Mouse (Mus musculus): ENCODE measurements around the gene G6pc. TPM values are rescaled to one million over a fixed set of nuclear protein-coding genes. Genes with fewer than 3 reads are reported as not detected.

Gene G6pc
- polyA plus RNA-seq, 2 experiments = not detected

- Histone ChIP-seq H3K36me3 (ENCODE audit: control insufficient read depth, insufficient read depth, low read length) (no peaks in the 10 kb centered on the region), H3K4me3 (replicated peaks; ENCODE audit: low read length) (no peak overlapping the region), H3K9ac (ENCODE audit: low read depth, low read length, severe bottlenecking) (no peak overlapping the region), H3K27ac (replicated peaks; ENCODE audit: low read depth, low read length) (no peak overlapping the region), H3K9me3 (ENCODE audit: control insufficient read depth, low read length) (no peaks in the 10 kb centered on the region), H3K4me2 (replicated peaks; ENCODE audit: low read depth, low read length, severe bottlenecking) (no peak overlapping the region), H3K27me3 (ENCODE audit: control insufficient read depth, insufficient read depth, low read length) (no peaks in the 10 kb centered on the region), H3K4me1 (ENCODE audit: control insufficient read depth, insufficient read depth, low read length) (no peaks in the 10 kb centered on the region)
- no peak for TF ChIP-seq POLR2A (IDR thresholded peaks at IDR 0.05; ENCODE audit: borderline replicate concordance, extremely low read depth, insufficient read depth, insufficient read length)
- ATAC-seq (ENCODE audit: low FRiP score, low read depth) (no peak), DNase-seq (ENCODE audit: low spot score) (no peak)
- 73% methylated on average over 5 of the region's 5 CpGs for WGBS
These were observed 12.8 kb upstream of the G6pc start for GRCm38 (mm10) chr11:101354438-101355010.

GRCm38 (mm10) chr11:101355916-101356315, 11.4 kb upstream of the G6pc start:
- no peaks in the 10 kb centered on the region for H3K27me3 ChIP-seq (ENCODE audit: control insufficient read depth, insufficient read depth, low read length)
- no peaks in the 10 kb centered on the region for H3K36me3 ChIP-seq (ENCODE audit: control insufficient read depth, insufficient read depth, low read length)
- 91% methylated on average over 2 of the region's 2 CpGs for WGBS
- H3K9me3 ChIP-seq (ENCODE audit: control insufficient read depth, low read length) = no peaks in the 10 kb centered on the region
- no peak for ATAC-seq (ENCODE audit: low FRiP score, low read depth)
- no peaks in the 10 kb centered on the region for H3K4me1 ChIP-seq (ENCODE audit: control insufficient read depth, insufficient read depth, low read length)
- no peak overlapping the region for H3K27ac ChIP-seq (replicated peaks; ENCODE audit: low read depth, low read length)
- H3K4me3 ChIP-seq (replicated peaks; ENCODE audit: low read length) = no peak overlapping the region
- no peak overlapping the region for H3K4me2 ChIP-seq (replicated peaks; ENCODE audit: low read depth, low read length, severe bottlenecking)
- no peak for DNase-seq (ENCODE audit: low spot score)
- no peak overlapping the region for H3K9ac ChIP-seq (ENCODE audit: low read depth, low read length, severe bottlenecking)
- TF ChIP-seq POLR2A (IDR thresholded peaks at IDR 0.05; ENCODE audit: borderline replicate concordance, extremely low read depth, insufficient read depth, insufficient read length) = no peak

DNA sequence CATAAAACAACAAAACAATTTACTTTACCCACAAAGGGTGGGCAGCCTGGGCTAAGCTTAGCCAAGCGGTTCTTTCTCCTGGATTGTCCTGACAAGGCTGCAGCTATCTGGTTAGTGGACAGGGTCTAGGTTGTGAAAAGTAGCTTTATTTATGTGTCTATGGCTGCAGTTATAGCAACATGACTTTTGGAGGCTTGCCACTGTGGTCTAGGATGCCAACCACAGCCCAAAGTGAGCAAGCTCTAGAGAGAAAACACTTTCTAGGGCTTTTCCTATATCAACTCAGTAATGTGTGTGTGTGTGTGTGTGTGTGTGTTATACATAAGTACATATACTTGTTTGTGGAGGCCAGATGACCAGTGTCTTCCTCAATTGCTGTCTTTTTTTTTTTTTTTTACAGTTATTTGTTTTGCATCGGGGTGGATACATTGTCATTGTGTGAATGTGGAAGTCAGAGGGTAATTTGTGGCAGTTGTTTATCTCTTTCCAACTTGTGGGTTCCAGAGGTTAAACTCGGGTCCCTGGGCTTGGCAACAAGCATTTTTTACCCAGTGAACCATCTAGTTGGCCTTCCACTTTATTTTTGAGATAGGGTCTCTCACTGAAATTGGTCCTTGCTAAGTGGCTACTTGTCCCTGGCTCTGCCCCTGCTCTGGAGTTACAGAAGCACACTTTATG, 9.7 kb upstream of the G6pc start:
- no peak overlapping the region for H3K27ac ChIP-seq (replicated peaks; ENCODE audit: low read depth, low read length)
- WGBS = 78% methylated on average over 3 of the region's 3 CpGs
- H3K4me1 ChIP-seq (ENCODE audit: control insufficient read depth, insufficient read depth, low read length) = no peaks in the 10 kb centered on the region
- H3K36me3 ChIP-seq (ENCODE audit: control insufficient read depth, insufficient read depth, low read length) = no peaks in the 10 kb centered on the region
- no peaks in the 10 kb centered on the region for H3K27me3 ChIP-seq (ENCODE audit: control insufficient read depth, insufficient read depth, low read length)
- no peak overlapping the region for H3K4me3 ChIP-seq (replicated peaks; ENCODE audit: low read length)
- H3K9ac ChIP-seq (ENCODE audit: low read depth, low read length, severe bottlenecking) = no peak overlapping the region
- ATAC-seq (ENCODE audit: low FRiP score, low read depth) (no peak), DNase-seq (ENCODE audit: low spot score) (no peak)
- H3K4me2 ChIP-seq (replicated peaks; ENCODE audit: low read depth, low read length, severe bottlenecking) = no peak overlapping the region
- no peaks in the 10 kb centered on the region for H3K9me3 ChIP-seq (ENCODE audit: control insufficient read depth, low read length)
- TF ChIP-seq POLR2A (IDR thresholded peaks at IDR 0.05; ENCODE audit: borderline replicate concordance, extremely low read depth, insufficient read depth, insufficient read length) = no peak

DNA sequence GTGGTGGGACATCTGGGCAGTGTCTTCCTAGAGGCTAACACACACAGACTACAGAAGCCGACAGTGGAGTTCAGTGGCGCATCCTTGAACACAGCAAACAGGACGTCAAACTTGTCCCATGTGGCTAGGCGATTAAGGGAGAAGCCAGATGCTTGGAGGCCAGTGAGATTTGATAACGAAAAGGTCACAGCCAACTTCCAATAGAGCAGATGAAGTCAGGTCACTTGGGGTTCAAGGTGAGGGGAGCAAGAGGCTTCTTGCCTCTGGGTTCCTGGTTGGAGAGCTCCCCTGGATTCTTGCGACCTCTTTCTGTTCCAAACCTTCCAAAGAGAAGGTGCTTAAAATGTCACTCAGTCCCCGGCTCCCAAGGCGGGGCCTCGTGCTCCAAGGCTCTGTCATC, 7.6 kb upstream of the G6pc start:
- no peak overlapping the region for H3K4me3 ChIP-seq (replicated peaks; ENCODE audit: low read length)
- no peak for TF ChIP-seq POLR2A (IDR thresholded peaks at IDR 0.05; ENCODE audit: borderline replicate concordance, extremely low read depth, insufficient read depth, insufficient read length)
- no peaks in the 10 kb centered on the region for H3K9me3 ChIP-seq (ENCODE audit: control insufficient read depth, low read length)
- H3K27me3 ChIP-seq (ENCODE audit: control insufficient read depth, insufficient read depth, low read length) = no peaks in the 10 kb centered on the region
- no peak overlapping the region for H3K27ac ChIP-seq (replicated peaks; ENCODE audit: low read depth, low read length)
- no peak for ATAC-seq (ENCODE audit: low FRiP score, low read depth)
- no peak overlapping the region for H3K4me2 ChIP-seq (replicated peaks; ENCODE audit: low read depth, low read length, severe bottlenecking)
- no peak overlapping the region for H3K9ac ChIP-seq (ENCODE audit: low read depth, low read length, severe bottlenecking)
- H3K4me1 ChIP-seq (ENCODE audit: control insufficient read depth, insufficient read depth, low read length) = no peaks in the 10 kb centered on the region
- no peaks in the 10 kb centered on the region for H3K36me3 ChIP-seq (ENCODE audit: control insufficient read depth, insufficient read depth, low read length)
- no peak for DNase-seq (ENCODE audit: low spot score)
- WGBS = 68% methylated on average over 9 of the region's 9 CpGs

- DNase-seq (ENCODE audit: low spot score) (no peak), ATAC-seq (ENCODE audit: low FRiP score, low read depth) (no peak)
- no peak overlapping the region for H3K9ac ChIP-seq (ENCODE audit: low read depth, low read length, severe bottlenecking)
- no peak overlapping the region for H3K4me2 ChIP-seq (replicated peaks; ENCODE audit: low read depth, low read length, severe bottlenecking)
- H3K27me3 ChIP-seq (ENCODE audit: control insufficient read depth, insufficient read depth, low read length) = no peaks in the 10 kb centered on the region
- H3K4me1 ChIP-seq (ENCODE audit: control insufficient read depth, insufficient read depth, low read length) = no peaks in the 10 kb centered on the region
- no peak overlapping the region for H3K27ac ChIP-seq (replicated peaks; ENCODE audit: low read depth, low read length)
- no peaks in the 10 kb centered on the region for H3K36me3 ChIP-seq (ENCODE audit: control insufficient read depth, insufficient read depth, low read length)
- 65% methylated on average over 3 of the region's 3 CpGs for WGBS
- H3K4me3 ChIP-seq (replicated peaks; ENCODE audit: low read length) = no peak overlapping the region
- no peak for TF ChIP-seq POLR2A (IDR thresholded peaks at IDR 0.05; ENCODE audit: borderline replicate concordance, extremely low read depth, insufficient read depth, insufficient read length)
- H3K9me3 ChIP-seq (ENCODE audit: control insufficient read depth, low read length) = no peaks in the 10 kb centered on the region
These were observed 6.7 kb upstream of the G6pc start for GRCm38 (mm10) chr11:101360651-101361113.
